Mouse (Mus musculus): ENCODE data around the gene Rasgef1b.

DNA sequence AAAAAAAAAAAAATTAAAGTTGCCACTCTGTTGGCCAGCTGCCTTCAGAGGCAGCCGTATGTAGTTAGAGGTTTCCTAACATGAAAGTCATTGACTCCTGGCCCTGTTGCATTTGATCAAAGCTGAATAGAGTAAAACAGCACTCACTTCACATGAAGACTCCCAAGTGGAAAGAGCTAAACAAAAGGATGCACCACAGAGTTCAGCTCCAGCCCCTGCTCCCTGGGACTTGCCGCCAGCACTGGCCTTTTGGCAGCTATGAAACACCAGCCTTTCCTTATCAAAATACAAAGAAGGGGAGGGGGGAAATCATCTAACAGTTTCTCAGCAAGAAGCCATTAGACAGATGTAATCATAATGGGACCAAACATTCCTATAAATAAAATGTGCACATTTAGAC, 8.3 kb downstream of the Rasgef1b start:
- TF ChIP-seq CTCF (IDR thresholded peaks at IDR 0.05; ENCODE audit: insufficient read depth, low read length): no peak
- TF ChIP-seq POLR2A (IDR thresholded peaks at IDR 0.05; ENCODE audit: borderline replicate concordance, extremely low read depth, low read depth, low read length): no peak
